Mouse (Mus musculus) MEL (cell line): Measurements from ENCODE around the gene Pparg.

Source experiments
- CHD1 ChIP-seq: IDR thresholded peaks from 2 replicates; pipeline ENCODE4 v1.6.1; 2012; ENCODE audit warnings: low read depth, mild to moderate bottlenecking, inconsistent platforms, low read length, improper control_type of control experiment
- CTCF ChIP-seq, 3 experiments: IDR thresholded peaks in 2 of 3; conservative IDR thresholded peaks in 1 of 3; 2 replicates each; pipeline ENCODE4 v1.5.1; 2011 to 2012; ENCODE audit warnings: low read length in 3 of 3, low read depth in 2 of 3, mild to moderate bottlenecking in 2 of 3, improper control_type of control experiment in 1 of 3, inconsistent platforms in 1 of 3, mixed read lengths in 1 of 3, moderate library complexity in 1 of 3; ENCODE audit not compliant: control insufficient read depth in 1 of 3, insufficient read depth in 1 of 3, poor library complexity in 1 of 3, severe bottlenecking in 1 of 3
- E2F4 ChIP-seq: IDR thresholded peaks from 2 replicates; pipeline ENCODE4 v1.6.1; 2011; ENCODE audit warnings: low read depth, low read length, improper control_type of control experiment, borderline replicate concordance
- EP300 ChIP-seq, 2 experiments: IDR thresholded peaks; 2 replicates each; pipeline ENCODE4 v1.6.1; 2011; ENCODE audit warnings: improper control_type of control experiment in 2 of 2, low read length in 2 of 2, low read depth in 1 of 2, mild to moderate bottlenecking in 1 of 2
- ETS1 ChIP-seq: IDR thresholded peaks from 2 replicates; pipeline ENCODE4 v1.6.1; 2012; ENCODE audit warnings: low read depth, mild to moderate bottlenecking, inconsistent platforms, low read length, improper control_type of control experiment, moderate library complexity
- MXI1 ChIP-seq: IDR thresholded peaks from 2 replicates; pipeline ENCODE4 v1.6.1; 2011; ENCODE audit warnings: mild to moderate bottlenecking, low read depth, low read length, improper control_type of control experiment
- ZMIZ1 ChIP-seq: IDR thresholded peaks from 2 replicates; pipeline ENCODE4 v1.6.1; 2012; ENCODE audit warnings: low read depth, mild to moderate bottlenecking, inconsistent platforms, low read length, improper control_type of control experiment, moderate library complexity

DNA sequence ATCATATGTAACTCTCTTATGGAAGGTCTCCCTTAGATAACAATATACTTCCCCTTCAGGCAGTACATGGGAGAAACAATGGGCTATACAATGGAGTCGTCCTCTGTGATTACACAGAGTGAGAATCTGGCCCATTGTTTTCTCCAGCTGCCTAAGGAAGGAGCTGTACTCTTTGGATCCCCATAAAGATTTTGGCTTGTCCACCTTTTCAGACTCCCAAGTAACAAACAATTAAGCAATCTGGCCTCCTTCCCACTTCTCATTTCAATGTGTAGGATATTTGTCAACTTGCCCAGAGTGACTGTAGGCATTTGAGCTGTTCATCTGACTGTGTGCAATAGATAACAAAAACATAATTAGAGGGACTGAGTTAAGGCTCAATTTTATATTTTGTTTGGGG, 50.7 kb downstream of the Pparg start:
- TF ChIP-seq CTCF (IDR thresholded peaks at IDR 0.05 in 2 of 3, conservative IDR thresholded peaks at IDR 0.05 in 1 of 3; ENCODE audit: control insufficient read depth in 1 of 3, insufficient read depth in 1 of 3, low read depth in 2 of 3, low read length in 3 of 3, poor library complexity in 1 of 3, severe bottlenecking in 1 of 3) (no peak), ZMIZ1 (no peak), CHD1 (no peak), MXI1 (no peak), ETS1 (no peak), E2F4 (no peak), EP300 (IDR thresholded peaks at IDR 0.05; ENCODE audit: low read depth in 1 of 2, low read length in 2 of 2) (no peak)
